Mouse (Mus musculus): ENCODE data around the gene Arhgef15. TPM values are rescaled to one million over a fixed set of nuclear protein-coding genes. Genes with fewer than 3 reads are reported as not detected.
A peak's percentile ranks its signal among the peaks of the same experiment; 100 is the strongest.

Gene Arhgef15
- polyA plus RNA-seq, 1 experiment from 2014 or later: 23.9 TPM

GRCm38 (mm10) chr11:68955473-68955872 is 1.8 kb downstream of the Arhgef15 start:
- ATAC-seq (ENCODE audit: insufficient read depth) (no peak), DNase-seq (no peak)
- no peaks in the 10 kb centered on the region for H3K9me3 ChIP-seq (ENCODE audit: low read depth, low read length)
- H3K4me1 ChIP-seq (ENCODE audit: insufficient read depth): no peaks in the 10 kb centered on the region
- no peak overlapping the region for H3K9ac ChIP-seq
- WGBS: 62% methylated on average over 5 of the region's 5 CpGs
- H3K27ac ChIP-seq (ENCODE audit: low read depth): no peak overlapping the region
- H3K4me2 ChIP-seq: peak overlapping the region; percentile 70
- peak overlapping the region; percentile 39; the same call in 1 of the 2 replicates for H3K4me3 ChIP-seq (ENCODE audit: low read depth, low read length)
- TF ChIP-seq CTCF (IDR thresholded peaks at IDR 0.05; ENCODE audit: low read depth): no peak
- H3K36me3 ChIP-seq (ENCODE audit: insufficient read depth): no peaks in the 10 kb centered on the region
- peaks cover 29% of the 10 kb centered on the region for H3K27me3 ChIP-seq (ENCODE audit: insufficient read depth, low read length)

DNA sequence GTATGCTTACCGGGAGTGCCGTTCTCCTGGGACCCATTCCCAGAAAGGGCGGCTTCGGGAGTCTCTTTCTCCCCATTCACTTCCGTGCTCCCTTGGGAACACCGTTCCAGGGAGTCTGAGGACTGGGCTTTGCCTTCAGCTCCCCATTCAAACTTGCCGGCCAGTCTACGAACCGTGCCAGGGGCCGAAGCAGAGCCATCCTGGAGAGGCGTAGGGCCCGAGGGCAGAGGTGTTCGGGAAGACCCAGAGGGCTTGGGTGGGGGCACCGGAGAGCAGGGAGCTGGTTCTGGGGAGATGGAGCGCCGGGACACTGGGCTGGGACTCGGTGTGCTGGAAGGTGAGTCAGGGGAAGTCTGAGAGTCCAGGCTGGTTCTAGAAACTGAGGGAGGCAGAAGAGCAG is 2.9 kb downstream of the Arhgef15 start:
- H3K4me3 ChIP-seq (ENCODE audit: low read depth, low read length): peak overlapping the region; percentile 39
- peak overlapping the region; percentile 18 for H3K9ac ChIP-seq
- H3K27ac ChIP-seq (ENCODE audit: low read depth): no peak overlapping the region
- WGBS: under 1% methylated on average over 17 of the region's 17 CpGs
- no peaks in the 10 kb centered on the region for H3K9me3 ChIP-seq (ENCODE audit: low read depth, low read length)
- no peak for TF ChIP-seq CTCF (IDR thresholded peaks at IDR 0.05; ENCODE audit: low read depth)
- no peaks in the 10 kb centered on the region for H3K4me1 ChIP-seq (ENCODE audit: insufficient read depth)
- H3K36me3 ChIP-seq (ENCODE audit: insufficient read depth): no peaks in the 10 kb centered on the region
- peak overlapping the region; percentile 70 for H3K4me2 ChIP-seq
- no peak for ATAC-seq (ENCODE audit: insufficient read depth)
- DNase-seq: peak; percentile 21
- H3K27me3 ChIP-seq (ENCODE audit: insufficient read depth, low read length): peaks cover 29% of the 10 kb centered on the region

DNA sequence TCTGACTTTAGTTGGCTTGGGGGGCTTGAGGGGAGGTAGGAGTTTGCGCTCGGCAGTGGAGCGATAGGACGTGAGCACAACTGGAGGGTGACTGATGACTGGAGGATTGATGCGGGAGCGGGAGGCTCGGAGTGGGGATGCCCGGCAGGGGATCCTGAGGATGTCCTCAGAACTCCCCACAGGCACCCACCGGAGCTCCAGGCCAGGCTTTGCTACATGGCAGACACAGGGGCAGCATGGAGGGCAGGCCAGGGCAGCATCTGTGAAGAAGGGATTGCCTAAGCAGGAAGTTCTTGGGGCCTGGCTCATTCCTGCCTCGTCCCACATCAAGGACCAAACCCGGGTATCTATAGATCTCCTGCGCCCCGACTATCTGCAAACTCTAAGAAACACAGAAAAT is 3.4 kb downstream of the Arhgef15 start:
- Histone ChIP-seq H3K9ac (peak overlapping the region; percentile 18), H3K27me3 (ENCODE audit: insufficient read depth, low read length) (peaks cover 29% of the 10 kb centered on the region), H3K4me3 (ENCODE audit: low read depth, low read length) (peak overlapping the region; percentile 39), H3K36me3 (ENCODE audit: insufficient read depth) (no peaks in the 10 kb centered on the region), H3K27ac (ENCODE audit: low read depth) (no peak overlapping the region), H3K4me1 (ENCODE audit: insufficient read depth) (no peaks in the 10 kb centered on the region), H3K9me3 (ENCODE audit: low read depth, low read length) (no peaks in the 10 kb centered on the region), H3K4me2 (peak overlapping the region; percentile 70)
- DNase-seq (no peak), ATAC-seq (ENCODE audit: insufficient read depth) (no peak)
- no peak for TF ChIP-seq CTCF (IDR thresholded peaks at IDR 0.05; ENCODE audit: low read depth)
- WGBS: 9% methylated on average over 13 of the region's 13 CpGs

- no peak overlapping the region for H3K4me3 ChIP-seq (ENCODE audit: low read depth, low read length)
- peaks cover 8% of the 10 kb centered on the region; the same call in 1 of the 2 replicates for H3K27me3 ChIP-seq (ENCODE audit: insufficient read depth, low read length)
- H3K4me1 ChIP-seq (ENCODE audit: insufficient read depth): no peaks in the 10 kb centered on the region
- no peak for TF ChIP-seq CTCF (IDR thresholded peaks at IDR 0.05; ENCODE audit: low read depth)
- WGBS: 2% methylated on average over 12 of the region's 12 CpGs
- ATAC-seq (ENCODE audit: insufficient read depth) (no peak), DNase-seq (no peak)
- H3K9ac ChIP-seq: no peak overlapping the region
- H3K27ac ChIP-seq (ENCODE audit: low read depth): no peak overlapping the region
- H3K9me3 ChIP-seq (ENCODE audit: low read depth, low read length): no peaks in the 10 kb centered on the region
- no peaks in the 10 kb centered on the region for H3K36me3 ChIP-seq (ENCODE audit: insufficient read depth)
- no peak overlapping the region; the same call in 1 of the 2 replicates for H3K4me2 ChIP-seq
Measured at GRCm38 (mm10) chr11:68947542-68947993, 9.7 kb downstream of the Arhgef15 start.

DNA sequence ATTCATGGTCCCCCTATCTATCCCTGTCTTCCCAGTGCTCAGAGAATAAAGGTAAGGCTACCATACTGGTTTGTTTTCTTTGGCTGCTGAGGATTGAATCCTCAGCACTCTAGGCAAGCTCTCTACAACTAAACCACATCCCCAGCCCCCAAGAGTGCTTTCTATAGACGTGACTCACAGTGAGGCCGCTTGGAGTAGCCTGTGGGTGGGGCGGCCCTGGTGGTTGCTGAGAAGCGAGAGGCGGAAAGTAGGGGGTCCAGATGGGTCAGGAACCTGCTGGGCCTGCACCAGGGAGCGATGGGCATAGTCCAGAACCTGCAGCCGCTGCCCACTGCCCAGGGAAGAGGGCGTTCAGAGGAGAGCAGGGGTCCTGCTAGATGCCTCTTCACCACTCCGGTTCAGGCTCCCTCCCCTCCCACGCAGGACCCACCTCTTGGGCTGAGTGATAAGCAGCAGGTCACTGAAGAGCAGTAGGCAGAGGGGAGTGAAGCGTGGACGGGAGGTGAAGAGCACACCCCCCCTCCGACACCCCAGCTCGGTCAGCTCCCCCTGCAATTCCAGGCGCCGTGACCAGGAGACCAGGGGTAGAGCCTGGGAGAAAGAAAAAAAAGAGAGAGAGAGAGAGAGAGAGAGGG is 10.4 kb downstream of the Arhgef15 start:
- no peaks in the 10 kb centered on the region for H3K36me3 ChIP-seq (ENCODE audit: insufficient read depth)
- no peak overlapping the region for H3K9ac ChIP-seq
- no peaks in the 10 kb centered on the region for H3K4me1 ChIP-seq (ENCODE audit: insufficient read depth)
- H3K4me2 ChIP-seq: peak overlapping the region; percentile 25; the same call in 1 of the 2 replicates
- H3K9me3 ChIP-seq (ENCODE audit: low read depth, low read length): no peaks in the 10 kb centered on the region
- DNase-seq: no peak
- ATAC-seq (ENCODE audit: insufficient read depth): no peak
- TF ChIP-seq CTCF (IDR thresholded peaks at IDR 0.05; ENCODE audit: low read depth): no peak
- WGBS: 10% methylated on average over 14 of the region's 16 CpGs
- H3K4me3 ChIP-seq (ENCODE audit: low read depth, low read length): no peak overlapping the region
- H3K27me3 ChIP-seq (ENCODE audit: insufficient read depth, low read length): peaks cover 8% of the 10 kb centered on the region; the same call in 1 of the 2 replicates
- H3K27ac ChIP-seq (ENCODE audit: low read depth): no peak overlapping the region

- DNase-seq (no peak), ATAC-seq (ENCODE audit: insufficient read depth) (no peak)
- Histone ChIP-seq H3K27ac (ENCODE audit: low read depth) (no peak overlapping the region), H3K36me3 (ENCODE audit: insufficient read depth) (no peaks in the 10 kb centered on the region), H3K4me2 (no peak overlapping the region), H3K9me3 (ENCODE audit: low read depth, low read length) (no peaks in the 10 kb centered on the region), H3K9ac (no peak overlapping the region), H3K4me1 (ENCODE audit: insufficient read depth) (no peaks in the 10 kb centered on the region), H3K4me3 (ENCODE audit: low read depth, low read length) (no peak overlapping the region), H3K27me3 (ENCODE audit: insufficient read depth, low read length) (peaks cover 8% of the 10 kb centered on the region; the same call in 1 of the 2 replicates)
- no peak for TF ChIP-seq CTCF (IDR thresholded peaks at IDR 0.05; ENCODE audit: low read depth)
- WGBS: 86% methylated on average over 4 of the region's 4 CpGs
Measured at GRCm38 (mm10) chr11:68946001-68946400, 11.3 kb downstream of the Arhgef15 start.

- no peaks in the 10 kb centered on the region for H3K9me3 ChIP-seq (ENCODE audit: low read depth, low read length)
- H3K27ac ChIP-seq (ENCODE audit: low read depth): no peak overlapping the region
- H3K4me2 ChIP-seq: no peak overlapping the region
- TF ChIP-seq CTCF (IDR thresholded peaks at IDR 0.05; ENCODE audit: low read depth): no peak
- no peaks in the 10 kb centered on the region for H3K36me3 ChIP-seq (ENCODE audit: insufficient read depth)
- ATAC-seq (ENCODE audit: insufficient read depth) (no peak), DNase-seq (no peak)
- no peak overlapping the region for H3K4me3 ChIP-seq (ENCODE audit: low read depth, low read length)
- H3K4me1 ChIP-seq (ENCODE audit: insufficient read depth): no peaks in the 10 kb centered on the region
- H3K9ac ChIP-seq: no peak overlapping the region
- H3K27me3 ChIP-seq (ENCODE audit: insufficient read depth, low read length): peaks cover 8% of the 10 kb centered on the region; the same call in 1 of the 2 replicates
- WGBS: 75% methylated on average over 2 of the region's 2 CpGs
Measured at GRCm38 (mm10) chr11:68945245-68945644, 12.0 kb downstream of the Arhgef15 start.
